Mouse (Mus musculus): ENCODE data around the gene Selenom. TPM values are rescaled to one million over a fixed set of nuclear protein-coding genes. Genes with fewer than 3 reads are reported as not detected.

Gene Selenom
- polyA plus RNA-seq, 1 experiment from 2014 or later: 129 TPM

Other genes with a start within 250 kb of the Selenom start
- gene Drg1, start 248.3 kb upstream of the Selenom start, polyA plus RNA-seq (2015; fragmentation: Nextera tagmentation; extraction: Ambion mirVana): 212 and 223 TPM in 2 replicates
- 41.6 and 52.0 TPM in 2 replicates for gene Patz1, start 225.8 kb upstream of the Selenom start, polyA plus RNA-seq (2015; fragmentation: Nextera tagmentation; extraction: Ambion mirVana)
- gene Pik3ip1, start 184.3 kb upstream of the Selenom start, polyA plus RNA-seq (2015; fragmentation: Nextera tagmentation; extraction: Ambion mirVana): 22.8 and 29.5 TPM in 2 replicates
- gene Limk2, start 105.5 kb upstream of the Selenom start, polyA plus RNA-seq (2015; fragmentation: Nextera tagmentation; extraction: Ambion mirVana): 185 and 187 TPM in 2 replicates
- 45.3 and 46.2 TPM in 2 replicates for gene Rnf185, start 62.3 kb upstream of the Selenom start, polyA plus RNA-seq (2015; fragmentation: Nextera tagmentation; extraction: Ambion mirVana)
- 1.7 and 3.9 TPM in 2 replicates for gene Pla2g3, start 26.4 kb upstream of the Selenom start, polyA plus RNA-seq (2015; fragmentation: Nextera tagmentation; extraction: Ambion mirVana)
- gene Inpp5j, start 9.9 kb upstream of the Selenom start, polyA plus RNA-seq (2015; fragmentation: Nextera tagmentation; extraction: Ambion mirVana): 8.3 and 10.3 TPM in 2 replicates
- 14.2 and 14.7 TPM in 2 replicates for gene Smtn, start 25.9 kb downstream of the Selenom start, polyA plus RNA-seq (2015; fragmentation: Nextera tagmentation; extraction: Ambion mirVana)
- 33.7 and 38.5 TPM in 2 replicates for gene Morc2a, start 134.5 kb downstream of the Selenom start, polyA plus RNA-seq (2015; fragmentation: Nextera tagmentation; extraction: Ambion mirVana)

Data from midbrain, embryonic 16.5 days (tissue).